Mouse (Mus musculus) midbrain, embryonic 16.5 days (tissue): ENCODE data around the gene Slc25a12. TPM values are rescaled to one million over a fixed set of nuclear protein-coding genes. Genes with fewer than 3 reads are reported as not detected.

Source experiments
- ATAC-seq: fragments of 200-750 bp; cut with Nextera tagmentation; 2 replicates; pipeline ENCODE4 v1.8.0; 2017; ENCODE audit warnings: moderate TSS enrichment
- H3K27ac ChIP-seq: fragments of 300-500 bp; sonication (generic); 2 replicates; pipeline ENCODE4 v1.5.1; 2014; ENCODE audit warnings: mild to moderate bottlenecking, low read length, mixed read lengths
- H3K27me3 ChIP-seq: fragments of 300-500 bp; sonication (generic); 2 replicates; pipeline ENCODE4 v1.6.1; 2014; ENCODE audit warnings: low read depth, low read length, mixed read lengths; ENCODE audit not compliant: control insufficient read depth, insufficient read depth
- H3K36me3 ChIP-seq: fragments of 300-500 bp; sonication (generic); 2 replicates; pipeline ENCODE4 v1.6.1; 2014; ENCODE audit warnings: mild to moderate bottlenecking, low read length, moderate library complexity, mixed read lengths; ENCODE audit not compliant: control insufficient read depth, insufficient read depth
- H3K4me1 ChIP-seq: fragments of 300-500 bp; sonication (generic); 2 replicates; pipeline ENCODE4 v1.6.1; 2014; ENCODE audit warnings: mild to moderate bottlenecking, low read length, mixed read lengths; ENCODE audit not compliant: control insufficient read depth, insufficient read depth
- H3K4me2 ChIP-seq: fragments of 300-500 bp; sonication (generic); 2 replicates; pipeline ENCODE4 v1.6.1; 2014; ENCODE audit warnings: mild to moderate bottlenecking, low read length, mixed read lengths
- H3K4me3 ChIP-seq: fragments of 300-500 bp; sonication (generic); 2 replicates; pipeline ENCODE4 v1.5.1; 2014; ENCODE audit warnings: low read depth, mild to moderate bottlenecking, low read length, moderate library complexity, mixed read lengths
- H3K9ac ChIP-seq: fragments of 300-500 bp; sonication (generic); 2 replicates; pipeline ENCODE4 v1.6.1; 2014; ENCODE audit warnings: low read depth, low read length, mixed read lengths
- H3K9me3 ChIP-seq: fragments of 300-500 bp; sonication (generic); replicated peaks from 2 replicates; pipeline ENCODE4 v1.6.1; 2014; ENCODE audit warnings: mild to moderate bottlenecking, low read length, mixed read lengths; ENCODE audit not compliant: control insufficient read depth, poor library complexity, severe bottlenecking
- WGBS: fragments of 180-500 bp; shearing (Covaris S2); extraction: QIAGEN DNeasy Blood & Tissue Kit; methylation state at CpG from one replicate; pipeline ENCODE4 v1.1.7; 2014; 5-methylcytosine and 5-hydroxymethylcytosine counted together
- polyA plus RNA-seq: library from polyadenylated mRNA; unstranded; fragments of >200 nt; fragmentation: Nextera tagmentation; extraction: Ambion mirVana; gene quantifications from 2 replicates; pipeline ENCODE4 v1.2.1, GENCODE M21; 2015

The Slc25a12 gene
- polyA plus RNA-seq, 1 experiment from 2014 or later: 114 TPM

- Histone ChIP-seq H3K4me3 (no peak overlapping the region), H3K27ac (no peak overlapping the region), H3K27me3 (no peaks in the 10 kb centered on the region), H3K36me3 (peaks cover 11% of the 10 kb centered on the region), H3K9me3 (no peaks in the 10 kb centered on the region), H3K4me2 (no peak overlapping the region), H3K9ac (no peak overlapping the region), H3K4me1 (no peaks in the 10 kb centered on the region)
- ATAC-seq: no peak
- 90% methylated on average over 11 of the region's 11 CpGs for WGBS
Observed at GRCm38 (mm10) chr2:71326766-71327464, 40.6 kb downstream of the Slc25a12 start.

DNA sequence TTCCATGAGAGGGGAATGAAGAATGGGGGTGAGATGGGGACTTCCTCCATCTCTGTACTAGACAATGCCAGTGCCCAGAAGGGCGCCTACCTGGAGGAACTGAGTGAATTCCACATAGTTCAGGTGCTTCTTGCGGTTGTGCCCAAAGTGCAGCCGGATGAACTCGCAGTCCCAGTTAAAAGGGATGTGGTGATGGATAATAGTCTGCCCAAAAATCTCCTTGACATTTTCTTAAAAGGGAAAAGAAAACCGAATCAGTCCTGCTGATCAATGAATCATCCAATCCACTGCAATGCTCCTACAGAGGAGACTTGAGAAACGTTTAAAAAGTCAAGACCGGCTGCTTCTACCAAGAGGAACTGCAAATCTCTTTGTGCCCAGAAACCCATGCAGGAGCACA lies 43.7 kb downstream of the Slc25a12 start:
- no peak for ATAC-seq
- WGBS: 87% methylated on average over 7 of the region's 7 CpGs
- no peak overlapping the region for H3K4me3 ChIP-seq
- no peaks in the 10 kb centered on the region for H3K27me3 ChIP-seq
- peaks cover 22% of the 10 kb centered on the region for H3K36me3 ChIP-seq
- H3K4me2 ChIP-seq: no peak overlapping the region
- no peak overlapping the region for H3K27ac ChIP-seq
- H3K9ac ChIP-seq: no peak overlapping the region
- H3K9me3 ChIP-seq: no peaks in the 10 kb centered on the region
- H3K4me1 ChIP-seq: no peaks in the 10 kb centered on the region

GRCm38 (mm10) chr2:71321486-71321885 lies 46.1 kb downstream of the Slc25a12 start:
- Histone ChIP-seq H3K27me3 (no peaks in the 10 kb centered on the region), H3K9ac (no peak overlapping the region), H3K4me2 (no peak overlapping the region), H3K27ac (no peak overlapping the region), H3K36me3 (peaks cover 30% of the 10 kb centered on the region), H3K4me1 (no peaks in the 10 kb centered on the region), H3K9me3 (0 out of 2 replicates have a peak, but pooled peaks cover 4% of the 10 kb centered on the region), H3K4me3 (no peak overlapping the region)
- ATAC-seq: no peak
- 88% methylated on average over 3 of the region's 3 CpGs for WGBS

- H3K9me3 ChIP-seq: 0 out of 2 replicates have a peak, but pooled peaks cover 4% of the 10 kb centered on the region
- H3K27ac ChIP-seq: no peak overlapping the region
- no peak overlapping the region for H3K9ac ChIP-seq
- WGBS: 94% methylated on average over 3 of the region's 3 CpGs
- no peak overlapping the region for H3K4me3 ChIP-seq
- H3K36me3 ChIP-seq: peaks cover 20% of the 10 kb centered on the region
- no peaks in the 10 kb centered on the region for H3K4me1 ChIP-seq
- no peak overlapping the region for H3K4me2 ChIP-seq
- no peak for ATAC-seq
- H3K27me3 ChIP-seq: no peaks in the 10 kb centered on the region
Observed at GRCm38 (mm10) chr2:71316116-71316789, 51.3 kb downstream of the Slc25a12 start.

- no peaks in the 10 kb centered on the region for H3K27me3 ChIP-seq
- peaks cover 21% of the 10 kb centered on the region for H3K36me3 ChIP-seq
- H3K4me1 ChIP-seq: no peaks in the 10 kb centered on the region
- WGBS: 68% methylated on average over 14 of the region's 14 CpGs
- H3K4me3 ChIP-seq: no peak overlapping the region
- H3K4me2 ChIP-seq: no peak overlapping the region
- no peak overlapping the region for H3K27ac ChIP-seq
- 0 out of 2 replicates have a peak, but pooled peaks cover 4% of the 10 kb centered on the region for H3K9me3 ChIP-seq
- ATAC-seq: no peak
- no peak overlapping the region for H3K9ac ChIP-seq
Observed at GRCm38 (mm10) chr2:71315022-71315421, 52.5 kb downstream of the Slc25a12 start.

- Histone ChIP-seq H3K9ac (no peak overlapping the region), H3K9me3 (0 out of 2 replicates have a peak, but pooled peaks cover 4% of the 10 kb centered on the region), H3K4me2 (no peak overlapping the region), H3K27ac (no peak overlapping the region), H3K4me1 (no peaks in the 10 kb centered on the region), H3K36me3 (peaks cover 18% of the 10 kb centered on the region), H3K27me3 (no peaks in the 10 kb centered on the region), H3K4me3 (no peak overlapping the region)
- no peak for ATAC-seq
- WGBS: 79% methylated on average over 6 of the region's 6 CpGs
Observed at GRCm38 (mm10) chr2:71314080-71314479, 53.5 kb downstream of the Slc25a12 start.

- no peak for ATAC-seq
- no peaks in the 10 kb centered on the region for H3K4me1 ChIP-seq
- H3K36me3 ChIP-seq: peaks cover 17% of the 10 kb centered on the region
- H3K4me2 ChIP-seq: no peak overlapping the region
- no peak overlapping the region for H3K27ac ChIP-seq
- no peaks in the 10 kb centered on the region for H3K27me3 ChIP-seq
- H3K9ac ChIP-seq: no peak overlapping the region
- no peak overlapping the region for H3K4me3 ChIP-seq
- WGBS: 69% methylated on average over 10 of the region's 10 CpGs
- no peaks in the 10 kb centered on the region for H3K9me3 ChIP-seq
Observed at GRCm38 (mm10) chr2:71312067-71312466, 55.5 kb downstream of the Slc25a12 start.

GRCm38 (mm10) chr2:71309726-71310125 lies 57.8 kb downstream of the Slc25a12 start:
- no peak for ATAC-seq
- Histone ChIP-seq H3K36me3 (peaks cover 22% of the 10 kb centered on the region), H3K27ac (no peak overlapping the region)

GRCm38 (mm10) chr2:71306357-71306756 lies 61.2 kb downstream of the Slc25a12 start:
- no peaks in the 10 kb centered on the region for H3K4me1 ChIP-seq
- ATAC-seq: no peak
- no peak overlapping the region for H3K4me3 ChIP-seq
- no peak overlapping the region for H3K4me2 ChIP-seq
- no peaks in the 10 kb centered on the region for H3K27me3 ChIP-seq
- peaks cover 25% of the 10 kb centered on the region for H3K36me3 ChIP-seq
- H3K9me3 ChIP-seq: no peaks in the 10 kb centered on the region
- no peak overlapping the region for H3K9ac ChIP-seq
- H3K27ac ChIP-seq: no peak overlapping the region

More at GRCm38 (mm10) chr2:71309726-71310125, 57.8 kb downstream of the Slc25a12 start:
- Histone ChIP-seq H3K4me1 (no peaks in the 10 kb centered on the region), H3K9ac (no peak overlapping the region), H3K27me3 (no peaks in the 10 kb centered on the region), H3K9me3 (no peaks in the 10 kb centered on the region), H3K4me2 (no peak overlapping the region), H3K4me3 (no peak overlapping the region)
- WGBS: 48% methylated on average over 2 of the region's 2 CpGs
